Mouse (Mus musculus) heart, embryonic 10.5 days (tissue): Measurements from ENCODE around the gene Snx15. TPM values are rescaled to one million over a fixed set of nuclear protein-coding genes. Genes with fewer than 3 reads are reported as not detected.
"Not testable (repeated sequence)": the region's sequence is repeated elsewhere in the genome, so short reads cannot be mapped to it uniquely, and the experiment has no call there.

Experiments used
- DNase-seq: peaks from one replicate; pipeline ENCODE4 v3.0.0-alpha.2; 2017; ENCODE audit warnings: low spot score
- H3K27ac ChIP-seq: fragments of 300-500 bp; sonication (generic); 2 replicates; pipeline ENCODE4 v1.5.1; 2016; ENCODE audit warnings: mild to moderate bottlenecking
- H3K27me3 ChIP-seq: fragments of 300-500 bp; sonication (generic); 2 replicates; pipeline ENCODE4 v1.6.1; 2016; ENCODE audit warnings: mild to moderate bottlenecking; ENCODE audit not compliant: poor library complexity, insufficient read depth, severe bottlenecking
- H3K36me3 ChIP-seq: fragments of 300-500 bp; sonication (generic); 2 replicates; pipeline ENCODE4 v1.6.1; 2016; ENCODE audit warnings: mild to moderate bottlenecking, moderate library complexity
- H3K4me1 ChIP-seq: fragments of 300-500 bp; sonication (generic); 2 replicates; pipeline ENCODE4 v1.6.1; 2016; ENCODE audit warnings: mild to moderate bottlenecking
- H3K4me3 ChIP-seq: fragments of 300-500 bp; sonication (generic); 2 replicates; pipeline ENCODE4 v1.5.1; 2016; ENCODE audit warnings: mild to moderate bottlenecking, moderate library complexity
- H3K9me3 ChIP-seq: fragments of 300-500 bp; sonication (generic); 2 replicates; pipeline ENCODE4 v1.6.1; 2016; ENCODE audit warnings: mild to moderate bottlenecking, moderate library complexity
- WGBS: fragments of 180-500 bp; shearing (Covaris S2); methylation state at CpG from one replicate; pipeline ENCODE4 v1.1.7; 2016; 5-methylcytosine and 5-hydroxymethylcytosine counted together
- polyA plus RNA-seq: library from polyadenylated mRNA; unstranded; fragments of >200 nt; fragmentation: Nextera tagmentation; extraction: Ambion mirVana; gene quantifications from 2 replicates; pipeline ENCODE4 v1.2.1, GENCODE M21; 2016

Snx15 gene
- polyA plus RNA-seq, 1 experiment from 2014 or later: 25.8 TPM

DNA sequence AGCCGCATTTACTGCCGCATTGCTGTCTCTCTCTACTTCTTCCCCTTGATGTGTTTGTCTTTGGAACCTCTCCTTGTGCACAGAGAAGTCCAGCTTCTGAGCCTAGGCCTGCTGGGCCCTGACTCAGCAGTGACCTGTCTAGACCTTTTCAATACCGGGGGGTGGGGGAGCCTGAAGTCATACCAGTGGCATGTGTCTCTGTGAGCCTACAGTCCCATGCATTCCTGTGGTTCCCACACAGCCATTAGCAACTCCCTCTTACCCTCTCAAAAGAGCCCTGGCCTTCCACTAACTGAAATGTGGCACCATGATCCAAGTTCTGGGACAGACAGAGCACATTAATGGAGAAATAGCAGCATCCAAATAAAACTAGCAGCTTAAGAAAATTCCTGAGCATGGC is 8.3 kb upstream of the Snx15 start:
- H3K4me3 ChIP-seq: no peak overlapping the region
- H3K36me3 ChIP-seq: peaks cover 35% of the 10 kb centered on the region

DNA sequence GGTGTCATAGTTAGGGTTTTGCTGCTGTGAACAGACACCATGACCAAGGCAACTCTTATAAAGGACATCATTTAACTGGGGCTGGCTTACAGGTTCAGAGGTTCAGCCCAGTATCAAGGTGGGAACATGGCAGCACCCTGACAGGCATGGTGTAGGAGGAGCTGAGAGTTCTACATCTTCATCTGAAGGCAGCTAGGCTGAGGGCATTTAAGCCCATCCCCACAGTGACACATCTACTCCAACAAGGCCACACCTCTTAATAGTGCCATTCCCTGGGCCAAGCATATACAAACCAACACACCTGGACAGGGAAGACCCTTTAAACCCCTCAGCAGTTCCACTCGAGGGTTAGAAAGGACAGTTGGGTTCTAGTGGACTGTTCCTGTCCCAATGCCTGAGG is 5.1 kb upstream of the Snx15 start:
- peaks cover 35% of the 10 kb centered on the region for H3K36me3 ChIP-seq
- DNase-seq, H3K4me1 ChIP-seq, H3K4me3 ChIP-seq, H3K9me3 ChIP-seq, H3K27ac ChIP-seq, H3K27me3 ChIP-seq: not testable (repeated sequence)
- 50% methylated on average over 1 of the region's 1 CpGs for WGBS

More for the DNA sequence above, 8.3 kb upstream of the Snx15 start:
- Histone ChIP-seq H3K9me3 (no peaks in the 10 kb centered on the region), H3K4me1 (peaks cover 15% of the 10 kb centered on the region), H3K27me3 (no peaks in the 10 kb centered on the region), H3K27ac (no peak overlapping the region)
- DNase-seq: no peak
- WGBS: 85% methylated on average over 3 of the region's 3 CpGs

GRCm38 (mm10) chr19:6132171-6132827 is 4.2 kb upstream of the Snx15 start:
- peaks cover 31% of the 10 kb centered on the region for H3K36me3 ChIP-seq
- peak; percentile 90 for DNase-seq
- WGBS: 78% methylated on average over 7 of the region's 7 CpGs
- H3K4me1 ChIP-seq: peaks cover 10% of the 10 kb centered on the region
- no peaks in the 10 kb centered on the region for H3K27me3 ChIP-seq
- peak overlapping the region; percentile 30; the same call in 1 of the 2 replicates for H3K27ac ChIP-seq
- H3K4me3 ChIP-seq: no peak overlapping the region
- no peaks in the 10 kb centered on the region for H3K9me3 ChIP-seq

- Histone ChIP-seq H3K4me1 (peaks cover 10% of the 10 kb centered on the region), H3K36me3 (peaks cover 15% of the 10 kb centered on the region)
- not testable (repeated sequence) for H3K9me3 ChIP-seq, H3K27ac ChIP-seq, DNase-seq, H3K27me3 ChIP-seq, H3K4me3 ChIP-seq
- WGBS: 63% methylated on average over 7 of the region's 7 CpGs
These were observed 2.5 kb upstream of the Snx15 start for GRCm38 (mm10) chr19:6130414-6131128.

DNA sequence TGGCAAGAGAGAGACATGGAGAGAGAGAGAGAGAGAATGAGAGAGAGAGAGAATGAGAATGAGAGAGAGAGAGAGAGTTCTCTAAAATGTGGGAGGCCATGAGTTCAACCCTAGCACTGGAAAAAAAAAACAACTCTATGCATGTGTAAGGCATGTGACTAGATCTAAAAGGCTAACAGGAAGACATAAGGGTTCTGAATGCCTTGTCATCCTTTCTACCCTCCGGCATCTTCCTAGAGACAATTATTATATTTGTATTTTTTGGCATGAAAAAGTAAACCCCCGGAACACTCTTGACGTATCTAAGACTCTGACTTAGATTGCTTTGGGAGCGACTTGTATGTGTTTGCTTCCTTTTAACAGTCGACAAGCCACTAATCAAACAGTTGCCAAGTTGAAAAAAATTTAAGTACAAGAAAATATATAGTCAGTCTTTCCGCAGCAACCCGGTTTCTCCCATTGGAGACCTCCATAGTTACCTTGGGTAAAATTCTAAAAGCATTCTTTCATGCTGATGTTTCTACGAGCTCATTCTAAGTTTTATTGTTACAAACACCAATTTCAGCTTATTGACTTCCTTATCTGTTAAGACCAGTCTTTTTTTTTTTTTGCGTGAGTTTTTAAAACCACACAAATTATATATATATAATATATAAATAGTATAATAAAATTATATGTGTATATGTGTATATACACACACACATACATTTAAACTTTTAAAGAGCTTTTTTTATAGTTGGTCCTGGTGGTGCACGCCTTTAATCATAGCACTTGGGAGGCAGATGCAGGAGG is 1.1 kb downstream of the Snx15 start:
- Histone ChIP-seq H3K27me3 (no peaks in the 10 kb centered on the region), H3K27ac (peak overlapping the region; percentile 92; the same call in 1 of the 2 replicates), H3K36me3 (no peaks in the 10 kb centered on the region), H3K9me3 (no peaks in the 10 kb centered on the region), H3K4me1 (peaks cover 13% of the 10 kb centered on the region), H3K4me3 (peak overlapping the region; percentile 64)
- 68% methylated on average over 10 of the region's 10 CpGs for WGBS
- DNase-seq: no peak

- peaks cover 16% of the 10 kb centered on the region for H3K4me1 ChIP-seq
- WGBS: 22% methylated on average over 4 of the region's 4 CpGs
- H3K9me3 ChIP-seq: no peaks in the 10 kb centered on the region
- H3K27me3 ChIP-seq: no peaks in the 10 kb centered on the region
- no peaks in the 10 kb centered on the region for H3K36me3 ChIP-seq
- no peak for DNase-seq
- H3K4me3 ChIP-seq: no peak overlapping the region
- no peak overlapping the region for H3K27ac ChIP-seq
These were observed 1.8 kb downstream of the Snx15 start for GRCm38 (mm10) chr19:6126289-6126688.

GRCm38 (mm10) chr19:6124898-6125297 is 3.2 kb downstream of the Snx15 start:
- H3K9me3 ChIP-seq: no peaks in the 10 kb centered on the region
- peaks cover 19% of the 10 kb centered on the region for H3K4me1 ChIP-seq
- H3K36me3 ChIP-seq: peaks cover 4% of the 10 kb centered on the region; the same call in 1 of the 2 replicates
- H3K27ac ChIP-seq: no peak overlapping the region
- H3K27me3 ChIP-seq: no peaks in the 10 kb centered on the region
- no peak for DNase-seq
- 68% methylated on average over 2 of the region's 2 CpGs for WGBS
- H3K4me3 ChIP-seq: no peak overlapping the region

DNA sequence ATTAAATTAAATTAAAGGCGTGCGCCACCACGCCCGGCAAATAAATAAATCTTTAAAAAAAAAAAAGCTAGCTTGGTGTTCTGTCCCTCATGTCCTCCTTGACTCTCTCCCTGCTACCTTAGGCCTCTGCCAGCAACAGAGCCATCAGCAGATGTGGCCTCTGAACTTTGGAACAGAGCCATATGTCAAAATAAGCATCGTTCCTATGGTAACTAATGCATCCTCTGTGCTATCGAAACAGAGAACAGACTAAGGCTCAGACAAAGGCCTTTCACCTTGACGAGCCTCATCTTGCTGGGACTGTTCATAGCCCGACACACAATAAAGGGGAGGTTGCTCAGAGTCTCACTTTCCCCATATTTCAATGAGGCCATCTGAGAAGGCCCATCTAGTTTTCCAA is 4.8 kb downstream of the Snx15 start:
- H3K4me1 ChIP-seq: peaks cover 21% of the 10 kb centered on the region
- no peaks in the 10 kb centered on the region for H3K27me3 ChIP-seq
- no peak overlapping the region for H3K4me3 ChIP-seq
- WGBS: 86% methylated on average over 8 of the region's 8 CpGs
- no peaks in the 10 kb centered on the region for H3K9me3 ChIP-seq
- no peak overlapping the region for H3K27ac ChIP-seq
- H3K36me3 ChIP-seq: peaks cover 4% of the 10 kb centered on the region; the same call in 1 of the 2 replicates
- DNase-seq: no peak

DNA sequence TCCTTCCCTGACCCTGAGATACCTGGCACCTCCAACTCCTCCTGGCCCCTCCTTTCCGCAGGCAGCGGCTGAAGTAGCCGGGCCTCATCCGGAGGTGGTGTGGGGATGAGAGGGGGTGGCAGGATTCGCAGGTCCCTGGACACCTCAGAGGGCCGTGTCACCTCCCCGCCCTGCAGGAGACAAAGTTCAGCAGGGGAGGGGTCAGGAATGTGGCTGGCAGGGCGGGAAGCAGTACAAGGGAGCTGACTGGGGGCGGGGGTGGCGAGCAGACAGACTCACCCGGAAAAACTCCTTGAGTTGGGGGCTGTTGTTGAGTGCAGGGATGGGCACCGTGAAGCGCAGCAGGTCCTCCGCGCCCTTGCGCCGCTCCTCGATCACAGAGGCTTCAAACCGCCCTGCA is 6.3 kb downstream of the Snx15 start:
- peak overlapping the region; percentile 39 for H3K4me3 ChIP-seq
- no peak for DNase-seq
- no peaks in the 10 kb centered on the region for H3K27me3 ChIP-seq
- peaks cover 24% of the 10 kb centered on the region for H3K4me1 ChIP-seq
- H3K9me3 ChIP-seq: no peaks in the 10 kb centered on the region
- WGBS: 20% methylated on average over 19 of the region's 19 CpGs
- peaks cover 4% of the 10 kb centered on the region; the same call in 1 of the 2 replicates for H3K36me3 ChIP-seq
- H3K27ac ChIP-seq: peak overlapping the region; percentile 70; the same call in 1 of the 2 replicates

DNA sequence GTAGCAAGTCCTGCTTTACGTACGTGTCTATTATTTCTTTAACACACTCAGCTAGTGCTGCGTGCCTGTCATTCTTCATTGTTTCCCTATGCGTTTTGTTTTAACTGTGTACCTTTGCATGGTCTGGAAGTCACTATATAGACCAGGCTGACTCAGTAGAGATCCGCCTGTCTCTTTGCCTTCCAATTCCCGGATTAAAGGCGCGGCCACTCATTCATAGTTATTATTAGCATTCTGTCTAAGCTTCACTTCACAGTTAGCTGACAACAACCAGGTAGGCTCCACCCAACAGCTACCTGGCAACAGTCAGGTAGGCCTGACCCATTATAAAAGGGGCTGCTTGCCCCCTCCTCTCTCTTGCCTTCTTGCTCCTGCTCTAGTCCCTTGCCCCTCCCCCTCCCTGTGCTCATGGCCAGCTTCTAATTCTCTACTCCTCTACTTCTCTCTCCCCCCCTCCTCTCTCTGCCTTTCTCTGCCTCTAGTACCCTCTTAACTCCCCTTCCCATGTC is 9.4 kb downstream of the Snx15 start:
- H3K4me1 ChIP-seq: peaks cover 37% of the 10 kb centered on the region
- DNase-seq: no peak
- peaks cover 33% of the 10 kb centered on the region for H3K36me3 ChIP-seq
- H3K4me3 ChIP-seq: peak overlapping the region; percentile 92
- H3K27ac ChIP-seq: peak overlapping the region; percentile 97
- no peaks in the 10 kb centered on the region for H3K9me3 ChIP-seq
- no peaks in the 10 kb centered on the region for H3K27me3 ChIP-seq
- WGBS: 2% methylated on average over 8 of the region's 8 CpGs

- under 1% methylated on average over 65 of the region's 77 CpGs for WGBS
- H3K4me1 ChIP-seq: peaks cover 37% of the 10 kb centered on the region
- peak within 1 kb of the TSS; percentile 97 for H3K27ac ChIP-seq
- H3K4me3 ChIP-seq: peak within 1 kb of the TSS; percentile 92
- peaks cover 35% of the 10 kb centered on the region for H3K36me3 ChIP-seq
- H3K9me3 ChIP-seq: no peaks in the 10 kb centered on the region
- DNase-seq: peak; percentile 96
- no peaks in the 10 kb centered on the region for H3K27me3 ChIP-seq
These were observed 10.0 kb downstream of the Snx15 start, which contains the start of gene Sac3d1 for GRCm38 (mm10) chr19:6117986-6118676. Sac3d1 (minus strand) TSS chr19:6118650.

DNA sequence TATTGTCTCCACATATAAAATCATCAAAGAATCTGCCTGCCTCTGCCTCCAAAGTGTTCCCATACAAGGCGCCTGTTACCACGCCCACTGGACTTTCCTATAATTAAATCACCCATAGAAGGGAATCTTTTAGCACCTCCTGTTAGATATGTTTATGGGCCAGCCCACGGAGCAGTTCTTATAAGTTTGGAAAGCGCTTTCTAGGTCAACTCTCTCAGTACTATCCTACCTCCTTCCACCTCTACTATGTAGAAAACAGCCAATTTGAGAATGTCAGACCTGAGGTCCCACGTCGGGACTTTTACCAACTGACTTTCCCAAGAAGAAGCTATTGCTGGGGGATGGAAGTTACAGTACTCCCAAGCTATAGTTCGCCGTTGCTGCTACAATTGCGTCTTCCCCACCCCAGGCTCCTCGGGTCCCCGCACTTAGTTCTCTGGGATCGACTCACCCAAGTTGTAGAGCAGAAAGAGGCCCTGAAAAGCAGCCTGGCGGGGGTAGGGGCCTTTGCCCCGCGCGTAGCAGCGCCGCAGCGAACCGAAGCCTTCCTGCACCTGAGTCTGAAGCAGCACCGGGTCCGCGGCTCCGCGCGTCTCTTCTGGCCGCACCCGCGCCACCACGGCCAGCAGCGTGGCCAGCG is 10.6 kb downstream of the Snx15 start:
- Histone ChIP-seq H3K27me3 (no peaks in the 10 kb centered on the region), H3K4me1 (peaks cover 37% of the 10 kb centered on the region), H3K36me3 (peaks cover 42% of the 10 kb centered on the region), H3K4me3 (peak overlapping the region; percentile 92), H3K9me3 (no peaks in the 10 kb centered on the region), H3K27ac (peak overlapping the region; percentile 97)
- DNase-seq: peak; percentile 80
- WGBS: 4% methylated on average over 32 of the region's 32 CpGs
